Mouse (Mus musculus) CH12F3 (cell line): ENCODE results near the gene Eva1c.

Experiments
- in situ Hi-C: fragments of 300-500 bp; cut with MboI; formaldehyde crosslinking; loops from 2 replicates; pipeline ENCODE4 v1.14.3; 2020; ENCODE audit warnings: low sequenced_read_pairs

Eva1c gene

DNA sequence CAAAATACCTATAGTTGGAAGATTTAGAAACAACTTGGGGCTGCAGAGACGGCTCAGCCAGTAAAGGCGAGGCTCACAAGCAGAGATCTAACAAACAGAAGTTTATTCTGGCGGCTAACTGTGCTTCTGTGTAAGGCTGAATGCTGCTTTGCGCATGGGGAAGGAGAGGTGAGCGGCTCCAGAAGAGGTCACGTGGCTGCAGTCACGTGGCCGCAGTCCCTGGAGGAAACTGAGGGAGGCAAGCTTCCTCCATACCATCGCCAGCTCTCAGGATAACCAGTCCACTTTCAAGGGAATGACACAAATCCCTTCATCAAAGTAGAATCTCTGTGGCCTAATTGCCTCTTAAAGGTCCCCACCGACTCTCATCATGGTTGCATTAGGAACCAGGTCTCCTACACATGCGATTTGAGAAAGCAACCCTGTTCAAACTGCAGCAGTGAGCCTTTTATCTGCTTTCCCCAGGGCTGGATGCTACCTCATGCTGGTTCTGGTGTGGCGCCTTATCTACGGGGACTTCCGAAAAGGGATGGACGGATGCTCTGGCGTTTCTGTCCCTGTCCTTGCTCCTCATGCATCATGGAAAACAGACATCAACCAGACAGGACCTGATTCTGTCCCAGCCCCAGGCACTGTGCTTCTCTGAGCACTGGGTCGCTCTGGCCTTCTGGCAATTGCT, 84.5 kb downstream of the Eva1c start:
- in situ Hi-C loops: no loop called here

DNA sequence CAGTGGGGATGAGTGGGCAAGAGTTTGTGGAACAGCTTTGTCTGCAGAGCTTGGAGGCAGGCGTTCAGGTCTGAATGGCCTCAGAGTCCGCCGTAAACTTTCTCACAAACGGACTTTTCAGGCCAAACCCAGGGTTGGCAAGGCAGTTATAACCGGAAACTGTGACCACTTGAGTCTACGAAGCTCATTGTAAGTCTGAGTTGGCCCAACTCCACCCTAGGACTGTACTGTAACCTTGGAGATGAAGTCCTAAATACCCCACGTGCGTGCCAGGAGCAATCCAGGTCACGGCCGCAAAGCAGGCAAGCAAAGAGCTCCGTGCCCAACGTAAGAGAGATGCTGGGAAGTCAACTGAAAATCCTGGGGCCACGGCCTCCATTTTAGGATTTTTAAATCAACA, 85.2 kb downstream of the Eva1c start:
- in situ Hi-C loops: no loop called here

DNA sequence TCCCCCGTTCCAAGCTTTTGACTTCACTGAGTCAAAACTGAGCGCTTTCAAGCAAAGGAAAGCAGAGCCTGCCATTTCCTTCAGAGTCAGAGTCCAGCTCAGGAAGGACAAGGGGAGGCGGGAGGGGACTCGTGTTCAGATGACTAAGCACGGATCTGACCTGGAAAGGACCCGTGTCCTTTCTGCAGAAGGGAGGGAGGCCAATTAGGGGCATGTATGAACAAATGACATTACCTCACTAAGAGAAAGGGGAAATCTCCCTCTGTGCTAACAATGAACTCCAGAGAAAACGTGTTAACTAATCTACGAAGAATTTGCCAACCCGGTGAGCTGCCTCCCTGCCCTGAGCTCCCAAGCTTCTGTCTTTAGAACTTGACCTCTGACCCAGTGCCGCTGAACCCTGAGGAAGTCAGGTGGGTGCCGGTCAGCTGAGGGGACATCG, 89.5 kb downstream of the Eva1c start:
- in situ Hi-C loops: no loop called here

DNA sequence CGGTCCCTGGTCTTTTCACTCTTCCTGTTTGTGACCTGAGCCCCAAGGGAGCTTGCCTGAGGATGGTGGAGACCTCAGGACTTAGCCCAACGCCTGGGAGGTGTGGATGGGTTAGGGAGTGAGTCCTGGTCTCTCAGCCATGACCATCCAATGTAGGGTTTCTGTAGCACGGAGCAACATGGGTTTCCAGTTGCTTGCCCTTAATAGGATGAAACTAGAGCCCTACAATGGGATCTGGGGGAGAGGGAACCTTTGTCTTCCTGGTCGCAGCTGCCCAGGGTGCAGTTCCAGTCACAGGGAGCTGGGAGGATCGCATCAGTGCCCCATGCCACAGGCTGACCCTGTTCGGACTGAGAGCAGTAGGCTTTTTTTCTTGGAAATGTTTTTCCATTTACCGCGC, 90.6 kb downstream of the Eva1c start:
- in situ Hi-C loops: no loop called here

DNA sequence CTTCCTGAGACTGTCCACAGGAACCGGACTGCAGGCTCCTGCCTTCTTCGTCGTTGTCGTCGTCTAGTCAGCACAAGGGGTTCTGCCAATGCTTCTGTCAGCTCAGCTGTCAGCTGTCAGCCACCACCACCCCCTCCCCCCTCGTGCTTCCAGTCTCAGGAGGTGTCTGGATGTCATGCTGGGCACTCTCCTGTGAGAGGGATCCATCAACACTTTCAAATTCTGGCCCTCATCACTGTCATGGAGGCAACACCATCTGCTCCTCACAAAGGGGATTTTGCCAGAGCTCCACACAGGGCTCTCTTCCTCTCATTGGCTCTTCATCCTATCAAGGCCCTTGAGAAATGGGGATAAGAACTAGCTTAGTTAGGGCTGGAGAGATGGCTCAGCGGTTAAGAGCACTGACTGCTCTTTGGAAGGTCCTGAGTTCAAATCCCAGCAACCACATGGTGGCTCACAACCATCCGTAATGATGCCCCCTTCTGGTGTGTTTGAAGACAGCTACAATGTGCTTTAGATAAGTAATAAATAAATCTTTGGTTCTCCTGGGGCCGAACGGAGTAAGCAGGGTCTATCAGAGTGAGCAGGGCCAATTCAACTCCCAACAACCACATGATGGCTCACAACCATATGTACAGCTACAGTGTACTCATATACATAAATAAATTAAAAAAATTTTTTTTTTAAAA, 95.1 kb downstream of the Eva1c start:
- in situ Hi-C loops: no loop called here

DNA sequence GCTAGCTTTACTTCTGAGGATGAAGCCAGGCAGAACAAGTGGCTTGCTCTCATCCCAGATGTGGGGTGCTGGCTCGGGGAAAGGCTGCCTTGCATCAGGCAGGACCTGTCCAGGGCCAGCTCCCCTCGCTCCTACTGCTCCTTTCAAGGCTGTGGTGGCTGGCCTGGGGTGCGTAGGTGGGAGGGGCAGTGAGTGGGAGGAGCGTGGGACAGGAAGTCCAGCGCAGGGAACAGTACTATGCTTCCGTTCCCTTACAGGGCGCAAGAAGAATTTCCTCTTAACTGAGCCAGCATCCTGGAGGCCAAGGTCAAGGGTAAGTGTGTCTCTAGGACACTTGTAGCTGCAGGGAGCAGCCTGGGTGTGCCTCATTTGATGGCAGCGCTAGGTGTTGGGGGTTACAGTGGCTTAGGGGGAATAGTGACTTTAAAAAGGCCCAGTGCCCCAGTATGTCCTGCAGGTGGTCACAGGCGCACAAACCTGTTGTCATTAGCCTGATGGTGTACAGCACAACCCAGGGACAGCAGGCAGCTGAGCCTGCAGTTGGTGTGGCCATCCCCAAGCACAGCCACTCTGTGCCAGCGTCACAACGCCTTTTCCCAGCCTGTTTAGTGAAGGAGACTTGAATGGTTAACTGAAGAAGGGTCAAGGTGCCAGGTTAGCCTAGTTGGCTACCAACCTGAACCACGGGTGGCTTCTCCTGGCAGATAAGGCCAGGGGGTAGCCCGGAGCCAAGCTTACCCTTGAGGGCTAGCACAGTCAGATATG, 98.3 kb downstream of the Eva1c start:
- in situ Hi-C loops: no loop called here

DNA sequence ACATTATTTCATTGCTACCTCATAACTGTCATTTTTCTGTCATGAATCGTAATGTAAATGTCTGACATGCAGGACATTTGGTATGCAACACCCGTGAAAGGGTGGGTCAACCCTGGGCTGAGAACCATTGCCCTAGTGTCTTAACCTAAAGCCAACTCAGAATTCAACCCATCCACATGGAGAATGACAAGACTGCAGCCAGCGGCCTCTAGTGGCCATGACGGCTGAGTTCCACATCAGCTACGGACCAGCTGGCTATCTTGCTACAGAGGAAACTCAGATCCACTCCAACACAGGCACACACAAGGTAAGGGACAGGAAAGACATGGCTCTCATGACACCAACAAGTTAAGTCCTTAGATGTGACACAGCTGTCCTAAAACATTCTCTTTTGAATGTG, 98.9 kb downstream of the Eva1c start:
- in situ Hi-C loops: no loop called here

DNA sequence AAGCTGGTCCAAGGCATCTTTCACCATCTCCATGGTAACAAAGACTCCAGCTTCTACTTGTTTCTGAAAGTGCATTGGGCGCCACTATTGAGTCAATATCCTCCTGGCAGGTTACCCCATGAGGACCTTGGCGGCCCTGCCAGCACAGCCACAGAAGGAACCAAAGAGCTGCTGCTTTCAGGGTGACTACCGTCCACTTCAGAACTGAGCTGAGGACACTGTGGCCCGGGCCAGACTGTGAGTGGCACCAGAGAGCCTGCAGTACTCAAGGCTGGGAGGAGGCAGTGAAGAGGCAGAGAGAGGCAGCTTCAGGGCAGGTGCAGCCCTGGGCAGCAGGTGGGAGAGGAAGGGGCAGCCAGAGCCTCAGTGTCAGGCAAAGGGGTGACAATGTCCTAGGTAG, 100.9 kb downstream of the Eva1c start:
- in situ Hi-C loops: no loop called here

DNA sequence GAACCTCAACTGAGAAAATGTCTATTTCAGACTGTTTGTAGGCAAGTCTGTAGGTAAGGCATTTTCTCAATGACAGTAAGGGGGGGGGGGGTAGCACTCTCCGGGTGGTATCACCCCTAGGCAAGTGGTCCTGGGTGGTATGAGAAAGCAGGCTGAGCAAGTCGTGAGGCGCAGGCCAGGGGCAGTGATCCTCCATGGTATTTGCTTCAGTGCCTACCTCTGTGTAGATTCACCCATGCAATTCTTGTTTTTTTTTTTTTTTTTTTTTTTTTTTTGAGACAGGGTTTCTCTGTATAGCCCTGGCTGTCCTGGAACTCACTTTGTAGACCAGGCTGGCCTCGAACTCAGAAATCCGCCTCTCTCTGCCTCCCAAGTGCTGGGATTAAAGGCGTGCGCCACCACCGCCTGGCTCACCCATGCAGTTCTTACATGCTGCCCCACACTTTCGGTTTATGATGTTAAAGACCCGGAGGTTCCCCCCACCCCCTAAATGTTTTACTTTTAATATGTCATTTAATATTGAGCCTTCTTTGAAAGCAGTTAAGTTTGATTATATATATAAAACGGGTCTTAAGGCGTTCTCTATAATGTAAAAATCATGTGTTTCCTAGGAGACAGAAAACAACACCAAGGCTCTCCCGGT, 107.1 kb downstream of the Eva1c start:
- in situ Hi-C loops: no loop called here

DNA sequence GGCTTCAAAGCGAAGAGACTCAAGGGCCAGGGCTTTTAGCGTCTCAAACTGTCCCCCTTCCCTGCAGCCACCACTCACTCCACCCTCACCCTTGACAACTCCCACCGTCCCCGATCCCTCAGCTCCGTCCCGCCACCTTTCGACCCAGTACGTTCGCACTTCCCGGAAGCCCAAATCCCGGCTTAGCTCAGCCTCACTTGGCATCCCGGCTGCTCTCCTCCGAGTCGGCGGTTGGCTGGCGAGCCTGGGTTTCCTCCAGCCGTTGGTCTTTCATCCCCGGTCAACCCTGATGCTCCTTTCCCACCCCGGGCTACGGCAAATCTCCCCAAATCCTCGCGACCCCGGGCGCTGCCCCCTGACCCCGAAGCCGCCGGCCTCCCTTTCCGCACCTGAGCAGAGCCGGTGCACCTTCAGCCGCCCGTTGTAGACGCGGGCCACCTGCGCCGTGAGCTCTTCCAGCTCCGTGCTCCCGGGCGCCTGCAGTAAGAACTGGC, 107.7 kb downstream of the Eva1c start:
- in situ Hi-C loops: no loop called here

DNA sequence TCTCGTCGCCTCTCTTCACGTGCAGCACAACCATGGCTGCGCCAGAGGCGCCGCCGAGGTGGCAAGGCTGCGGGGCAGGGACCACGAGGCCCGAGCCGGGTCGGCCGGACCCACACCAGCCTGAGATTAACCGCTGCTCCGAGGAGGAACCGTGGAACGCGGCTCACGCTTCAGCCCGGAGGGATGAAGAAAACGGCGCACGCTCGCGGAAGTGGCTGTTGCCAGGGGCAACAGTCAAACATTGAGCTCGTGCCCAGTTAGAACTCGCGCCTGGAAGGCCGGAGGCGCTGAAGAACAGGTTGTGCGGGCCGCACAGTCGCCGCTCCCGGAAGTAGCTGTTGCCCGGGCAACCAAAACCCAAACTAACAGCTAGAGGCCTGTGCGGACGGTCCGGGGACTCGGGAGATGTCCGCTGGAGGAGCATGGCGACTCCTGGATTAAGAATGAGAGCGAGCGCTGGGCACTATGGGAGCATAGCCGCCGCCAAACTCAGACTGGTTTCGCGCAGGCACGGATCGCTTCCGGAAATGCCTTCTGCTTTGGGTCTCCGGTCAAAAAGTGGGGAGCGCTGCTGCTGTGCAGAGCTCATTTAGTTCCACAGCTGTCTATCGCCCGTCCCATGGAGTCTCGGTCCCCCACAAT, 108.3 kb downstream of the Eva1c start, which contains the start of gene Cfap298:
Cfap298 (minus strand) TSS at position 428 of the 642 bp plus-strand sequence.
- in situ Hi-C loops: no loop called here

DNA sequence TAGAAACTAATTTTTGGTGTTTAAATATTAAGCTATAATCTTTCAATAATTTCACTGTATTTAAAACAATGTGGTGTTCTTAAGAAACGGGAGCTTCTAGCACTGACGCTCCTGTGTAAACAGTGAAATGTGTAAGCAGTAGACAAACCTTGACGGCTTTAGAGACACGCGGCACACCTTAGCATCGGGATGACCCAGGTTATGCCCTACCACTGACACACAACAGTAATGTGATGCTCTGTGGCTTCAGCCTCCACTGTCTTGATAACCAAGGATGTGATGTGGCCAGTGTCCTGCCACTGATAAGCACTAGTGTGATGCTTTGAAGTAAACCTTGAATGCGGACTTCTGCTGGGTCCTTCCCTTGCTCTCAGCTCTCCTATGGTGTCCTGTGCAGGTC, 114.7 kb downstream of the Eva1c start:
- in situ Hi-C loops: no loop called here

DNA sequence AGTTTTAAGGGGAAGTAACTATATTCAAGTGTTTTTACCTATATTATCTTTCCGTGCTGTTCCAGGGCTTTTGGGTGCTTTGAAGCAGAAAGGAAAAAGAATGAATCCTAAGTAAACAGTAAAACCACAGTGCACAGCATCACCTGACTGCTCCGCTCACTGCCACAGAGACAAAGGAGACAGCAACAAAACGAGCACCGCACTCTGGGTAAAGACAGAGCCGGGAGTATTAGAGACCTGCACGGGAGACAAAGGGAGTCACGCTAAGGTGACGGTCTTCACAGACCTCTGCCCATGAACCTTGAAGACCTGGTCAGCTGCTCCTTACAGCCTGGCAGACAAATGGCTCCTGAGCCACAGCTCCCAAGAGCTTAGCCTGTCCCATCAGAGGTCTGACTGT, 120.5 kb downstream of the Eva1c start:
- in situ Hi-C loops: no loop called here

DNA sequence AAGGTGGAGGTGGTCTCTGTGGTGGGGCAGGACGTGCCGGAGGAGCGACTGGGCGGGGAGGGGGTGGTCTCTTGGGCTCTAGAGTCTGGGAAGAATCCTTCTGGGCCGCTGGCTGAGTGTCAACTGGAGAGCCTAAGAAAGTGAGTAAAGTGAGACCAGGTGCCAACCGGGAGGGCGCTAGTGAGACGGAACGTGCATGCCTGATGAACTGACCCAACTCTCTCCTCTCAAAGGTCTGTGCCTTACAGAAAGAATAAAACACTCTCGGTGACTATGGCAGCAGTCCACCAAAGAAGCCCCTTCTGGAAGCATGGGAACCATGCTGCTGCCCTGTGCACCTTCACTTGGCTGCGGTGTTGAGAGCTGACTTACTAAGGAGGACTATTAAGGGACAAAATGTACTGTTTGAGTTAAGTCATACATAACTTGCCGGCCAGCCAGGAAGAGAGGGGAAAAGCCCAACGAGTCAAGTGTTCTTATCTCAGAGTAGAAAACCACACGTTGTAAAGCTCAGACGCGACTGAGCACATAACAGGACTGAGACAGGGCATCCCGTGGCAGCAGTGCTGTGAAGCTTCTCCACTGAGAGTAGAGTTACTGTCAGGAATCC, 123.9 kb downstream of the Eva1c start:
- in situ Hi-C loops: no loop called here

DNA sequence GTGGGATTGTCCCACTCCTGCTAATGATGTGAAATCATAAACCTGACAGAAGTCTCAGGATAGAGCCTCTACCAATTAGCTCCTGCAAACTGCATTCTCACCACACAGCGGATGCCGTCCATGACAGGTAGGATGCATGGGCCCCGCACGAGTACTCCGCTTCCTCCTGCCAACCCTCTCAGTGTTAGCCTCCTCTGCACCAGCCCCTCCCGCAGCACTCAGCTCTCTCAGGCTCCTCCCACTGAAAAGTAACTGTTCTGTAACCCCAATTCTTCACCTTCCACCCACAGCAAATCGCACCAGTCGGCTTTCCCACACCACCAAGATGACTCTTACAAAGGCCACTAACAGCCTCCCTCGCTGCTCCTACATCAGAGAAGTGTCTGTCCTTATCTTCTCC, 126.6 kb downstream of the Eva1c start:
- in situ Hi-C loops: no loop called here

DNA sequence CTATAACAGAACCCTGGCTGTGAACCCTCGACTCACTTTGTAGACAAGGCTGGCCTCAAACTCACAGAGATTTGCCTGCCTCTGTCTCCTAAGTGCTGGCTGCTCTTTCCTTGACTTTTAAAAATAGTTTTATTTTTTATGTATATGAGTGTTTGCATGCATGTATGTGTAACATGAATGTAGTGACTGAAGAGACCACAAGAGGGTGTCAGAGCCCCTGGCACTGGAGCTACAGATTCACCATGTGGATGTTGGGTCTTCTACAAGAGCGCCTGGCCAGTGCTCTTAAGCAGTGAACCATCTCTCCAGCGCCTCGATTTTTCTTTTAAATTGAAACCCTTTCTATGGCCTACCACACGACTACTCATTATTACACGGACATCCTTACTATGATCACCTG, 127.3 kb downstream of the Eva1c start:
- in situ Hi-C loops: no loop called here
